Mouse (Mus musculus) spleen, postnatal 36 days (tissue): ENCODE data around the gene Hdac7.
"Not testable (repeated sequence)": the region's sequence is repeated elsewhere in the genome, so short reads cannot be mapped to it uniquely, and the experiment has no call there.

Source experiments
- DNase-seq, 2 experiments: peaks; one replicate each; pipeline ENCODE4 v3.0.0; 2022; ENCODE audit warnings: low spot score in 2 of 2, mixed read lengths in 1 of 2

Gene Hdac7

DNA sequence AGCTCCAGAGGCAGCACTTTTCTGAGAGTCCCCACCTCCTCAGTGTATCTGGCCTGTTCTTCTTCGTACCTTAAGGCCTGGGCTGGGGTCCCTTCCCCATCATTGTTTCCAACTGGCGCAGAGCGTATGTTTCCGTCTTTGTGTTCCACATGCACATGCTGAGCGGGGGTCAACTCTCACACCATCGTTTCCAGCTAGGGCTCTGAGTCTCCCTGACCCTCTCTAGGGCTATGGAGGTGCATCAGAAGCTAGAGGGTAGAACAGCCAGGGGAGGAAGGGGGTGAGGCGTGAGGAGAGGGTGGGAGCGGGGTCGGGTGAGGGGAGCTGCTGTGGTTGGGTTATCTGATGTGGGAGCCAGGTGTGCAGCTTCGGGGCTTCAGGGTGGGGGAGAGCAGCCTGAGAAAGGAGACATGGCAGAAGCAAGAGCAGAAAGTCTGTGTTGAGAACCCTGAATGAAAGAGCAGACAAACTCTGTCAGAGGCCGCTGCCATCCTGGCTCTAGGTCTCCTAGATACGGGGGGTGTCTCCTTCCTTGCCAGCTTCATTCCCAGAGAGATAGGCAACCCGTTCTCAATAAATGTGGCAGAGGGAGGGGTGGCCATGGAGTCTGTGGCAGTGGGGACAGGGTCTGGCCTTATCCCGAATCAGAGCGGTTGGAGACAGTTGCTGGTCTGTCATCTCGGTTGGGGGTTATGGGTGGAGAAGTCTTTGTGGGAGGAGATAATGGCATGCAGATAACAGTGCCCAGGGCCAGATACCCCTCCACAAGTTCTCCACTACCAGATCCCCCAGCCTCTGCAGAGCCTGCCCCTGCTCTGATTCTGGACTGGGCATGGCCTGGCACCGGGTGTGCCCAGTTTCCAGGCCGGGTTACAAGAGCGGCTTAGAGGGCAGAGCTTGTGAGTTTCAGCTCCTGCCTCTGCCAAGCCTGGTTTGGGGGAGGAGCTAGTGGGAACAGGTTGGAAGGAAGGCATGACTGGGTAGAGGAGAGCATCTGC, at the start of gene Hdac7:
TSS of gene Hdac7 (minus strand) at position 466 of the 998 bp plus-strand sequence.
- DNase-seq, result no peak

DNA sequence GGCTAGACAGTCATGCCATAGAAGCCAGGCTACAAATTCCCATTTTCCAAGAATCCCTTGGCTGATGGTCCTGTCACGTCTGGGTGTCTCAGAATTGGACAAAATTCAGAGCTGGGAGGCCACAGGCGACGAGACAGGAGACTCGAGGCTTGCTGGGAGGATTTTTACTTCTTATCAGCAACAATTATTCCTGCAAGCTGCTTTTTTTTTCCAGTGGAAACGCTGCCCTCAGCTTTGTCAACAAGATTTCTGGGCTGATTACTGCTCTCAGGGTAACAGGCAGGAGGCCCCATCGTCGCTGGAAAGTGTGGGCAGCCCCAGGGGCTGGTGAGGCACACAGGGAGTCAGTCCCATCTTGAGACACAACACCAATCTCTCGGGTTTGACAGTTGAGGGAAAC, 48.2 kb upstream of the Hdac7 start:
- DNase-seq, result no peak

DNA sequence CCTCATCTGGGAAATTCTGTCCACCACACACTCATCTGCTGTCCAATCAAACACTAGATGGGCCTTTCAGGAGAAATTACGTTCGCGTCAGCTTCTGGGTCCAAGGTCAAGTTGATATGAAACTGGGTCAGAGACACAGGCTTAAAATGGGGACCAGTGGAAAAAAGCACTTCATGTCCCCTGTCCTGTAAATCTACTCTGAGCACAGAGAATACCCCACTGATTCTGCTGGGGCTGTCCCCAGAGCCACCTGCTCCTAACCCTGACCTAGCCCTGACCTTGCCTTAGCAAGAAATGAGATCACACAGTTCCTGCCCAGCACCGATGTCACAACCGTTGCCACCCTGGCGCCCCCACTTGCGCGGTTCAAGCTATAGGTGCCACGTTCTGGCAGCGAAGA, 46.1 kb upstream of the Hdac7 start:
- no peak for DNase-seq

- DNase-seq, result no peak
These were observed 45.7 kb upstream of the Hdac7 start for GRCm38 (mm10) chr15:97890017-97890416.

GRCm38 (mm10) chr15:97887541-97888016, 43.3 kb upstream of the Hdac7 start:
- DNase-seq, result no peak

DNA sequence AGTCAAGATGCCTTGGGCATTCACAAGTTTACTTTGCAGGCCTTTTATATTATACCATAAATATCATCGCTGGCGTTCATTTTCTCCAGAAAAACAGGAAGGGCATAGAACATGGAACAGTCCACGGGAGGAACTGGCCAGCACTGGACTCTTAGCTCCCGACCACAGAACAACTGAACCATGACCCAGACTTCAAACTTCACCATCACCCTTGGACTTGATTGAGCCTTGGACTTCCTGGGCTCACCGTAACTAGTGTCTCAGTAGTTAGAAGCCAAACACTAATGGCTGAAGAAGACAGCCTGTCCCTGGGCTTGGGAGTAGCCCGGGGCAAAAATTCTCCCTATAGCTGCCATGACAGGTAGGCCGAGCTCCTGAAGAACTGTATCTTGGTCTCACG, 37.1 kb upstream of the Hdac7 start:
- DNase-seq, result no peak

GRCm38 (mm10) chr15:97880441-97880840, 36.1 kb upstream of the Hdac7 start:
- no peak for DNase-seq

DNA sequence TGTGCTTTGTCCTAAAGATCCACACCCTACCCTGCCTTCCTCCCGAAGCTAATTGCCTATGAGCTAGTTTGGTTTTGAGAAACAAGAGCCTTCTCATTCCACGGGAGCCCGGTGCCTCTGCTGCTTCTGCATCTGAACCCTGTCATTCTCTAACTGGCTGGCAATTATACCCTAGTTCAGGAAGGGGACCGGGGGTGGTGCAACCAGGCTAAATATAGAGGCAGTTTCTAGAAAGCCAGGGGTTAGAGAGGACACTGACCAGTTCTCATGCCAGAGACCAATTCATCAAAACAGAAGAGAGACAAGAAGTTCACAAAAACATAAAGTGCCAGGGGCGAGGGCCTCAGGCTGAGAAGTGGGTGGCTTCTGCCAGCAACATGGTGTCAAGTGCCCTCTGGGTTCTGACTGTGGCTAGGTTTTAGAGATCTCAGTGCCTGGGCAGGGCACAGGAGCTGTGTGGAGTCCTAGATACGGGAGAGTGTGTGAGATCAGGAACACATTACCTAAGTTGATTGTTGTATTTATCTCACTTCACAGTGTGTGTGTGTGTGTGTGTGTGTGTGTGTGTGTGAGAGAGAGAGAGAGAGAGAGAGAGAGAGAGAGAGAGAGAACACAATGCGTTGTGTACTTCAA, 34.5 kb upstream of the Hdac7 start:
- DNase-seq, result no peak

- no peak for DNase-seq
These were observed 31.5 kb upstream of the Hdac7 start for GRCm38 (mm10) chr15:97875784-97876183.

DNA sequence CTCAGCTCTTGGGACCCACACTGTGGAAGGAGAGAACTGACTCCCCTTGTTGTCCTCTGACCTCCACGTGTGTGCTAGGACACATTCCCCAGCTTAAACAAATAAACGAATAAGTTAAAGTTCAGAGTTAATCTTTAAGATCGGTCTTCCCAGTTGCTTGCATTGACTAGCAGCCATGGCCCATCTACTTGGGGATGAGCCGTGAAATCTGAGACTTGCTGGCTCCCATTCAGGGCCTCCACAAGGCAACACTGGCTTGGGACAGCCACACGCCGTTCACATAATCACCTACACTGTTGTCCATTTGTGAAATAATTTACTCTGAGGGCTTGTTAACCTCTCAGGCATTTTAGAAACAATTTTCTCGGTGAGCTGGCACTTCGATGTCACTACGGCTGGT, 29.4 kb upstream of the Hdac7 start:
- DNase-seq, result no peak

- DNase-seq, result no peak
These were observed 27.9 kb upstream of the Hdac7 start for GRCm38 (mm10) chr15:97872161-97872560.

GRCm38 (mm10) chr15:97871055-97872030, 27.0 kb upstream of the Hdac7 start:
- no peak for DNase-seq

GRCm38 (mm10) chr15:97870116-97870515, 25.8 kb upstream of the Hdac7 start:
- DNase-seq, result not testable (repeated sequence)

DNA sequence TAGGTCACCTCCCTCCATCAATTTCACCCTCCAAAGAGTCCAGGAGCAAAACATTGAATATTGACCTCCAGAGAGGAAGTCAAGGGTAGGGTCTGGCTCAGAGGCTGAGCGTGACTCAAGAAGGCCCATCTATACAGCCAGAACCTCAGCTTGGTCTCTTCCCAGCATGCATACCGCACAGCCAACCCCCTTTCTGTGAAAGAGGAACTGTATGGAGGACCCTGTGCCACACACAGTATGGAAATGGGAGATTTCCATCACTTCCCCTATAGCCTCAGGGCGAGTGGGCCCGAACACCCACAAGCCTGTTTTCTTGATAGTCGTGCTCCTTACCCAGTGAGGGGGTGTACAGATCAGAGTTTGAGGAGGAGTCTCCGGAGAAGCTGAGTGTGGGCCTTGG, 24.7 kb upstream of the Hdac7 start:
- DNase-seq, result no peak

- DNase-seq, result no peak
These were observed 21.7 kb upstream of the Hdac7 start for GRCm38 (mm10) chr15:97865988-97866387.

- no peak for DNase-seq
These were observed 20.9 kb upstream of the Hdac7 start for GRCm38 (mm10) chr15:97865175-97865574.

GRCm38 (mm10) chr15:97864361-97865045, 20.2 kb upstream of the Hdac7 start:
- DNase-seq, result no peak

- no peak for DNase-seq
These were observed 19.2 kb upstream of the Hdac7 start for GRCm38 (mm10) chr15:97863494-97863881.

DNA sequence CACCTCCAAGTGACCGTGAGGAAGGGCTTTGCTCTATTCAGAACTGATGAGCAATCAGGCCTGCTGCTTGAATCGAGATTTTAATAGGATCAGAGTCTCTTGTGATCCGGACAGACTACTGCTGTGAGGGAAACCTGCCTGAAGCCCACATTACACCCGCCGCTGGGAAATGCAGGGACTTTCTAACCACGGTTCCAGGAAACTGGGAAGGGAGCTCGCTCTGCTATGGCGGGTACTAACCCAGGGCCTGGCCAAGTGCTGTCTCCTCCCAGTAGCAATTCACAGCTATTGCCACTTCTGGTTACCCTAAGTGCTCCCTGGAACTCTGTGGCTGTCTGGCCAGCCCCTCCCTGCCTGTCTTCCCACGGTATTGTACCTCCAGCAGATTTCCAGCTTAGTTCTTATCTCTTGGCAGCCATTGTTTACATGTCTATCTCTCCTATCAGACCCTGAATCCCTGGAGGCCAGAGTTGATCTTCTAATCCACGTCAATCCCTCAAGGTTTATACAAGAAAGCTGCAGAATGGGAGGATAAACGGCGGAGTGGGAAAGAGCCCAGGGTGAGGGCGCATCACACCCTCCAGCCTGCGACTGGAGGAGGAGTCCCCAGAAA, 18.7 kb upstream of the Hdac7 start:
- no peak for DNase-seq

GRCm38 (mm10) chr15:97860353-97860752, 16.1 kb upstream of the Hdac7 start:
- no peak for DNase-seq

DNA sequence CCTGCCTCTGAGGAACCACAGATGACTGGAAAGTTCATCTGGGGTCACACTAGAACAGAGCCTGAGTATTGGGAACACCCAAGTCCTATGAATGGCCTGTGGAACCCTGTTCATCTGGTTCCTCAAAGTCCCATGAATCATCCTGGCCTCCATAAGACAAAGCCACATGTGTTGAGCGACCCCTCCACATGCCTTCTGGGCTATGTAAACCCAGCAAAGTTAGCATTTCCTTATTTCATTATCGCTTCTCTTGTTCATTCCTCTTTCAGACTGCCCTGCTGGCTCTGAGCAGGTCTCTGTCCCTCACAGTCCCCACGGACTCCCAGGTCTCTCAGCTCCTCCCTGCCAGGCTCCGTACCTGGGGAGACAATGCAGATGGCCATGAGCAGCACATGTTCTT, 14.1 kb upstream of the Hdac7 start:
- no peak for DNase-seq
